In the genomic region with DNA sequence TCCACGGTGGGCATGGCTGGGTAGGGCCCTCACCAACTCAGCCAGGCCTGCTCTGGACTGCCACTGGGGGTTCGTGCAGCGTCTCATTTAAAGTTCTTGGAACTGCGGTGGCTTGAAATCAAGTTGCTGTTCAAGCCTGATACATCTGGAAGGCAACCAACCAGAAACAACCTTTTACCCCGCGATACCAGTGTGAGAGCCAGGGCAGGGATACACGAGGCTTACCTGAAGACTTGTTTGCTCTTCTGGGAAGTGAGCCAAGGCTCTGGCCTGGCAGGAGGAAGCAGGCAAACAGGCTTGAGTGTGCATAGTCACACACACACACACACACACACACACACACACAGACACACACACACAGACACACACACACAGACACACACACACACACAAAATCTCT, we compare ENCODE assay signal across 16 mouse cellular contexts. TPM values are rescaled to one million over a fixed set of nuclear protein-coding genes. Genes with fewer than 3 reads are reported as not detected.
A peak's percentile ranks its signal among the peaks of the same experiment; 100 is the strongest.
DNase-seq lines count a peak whose midpoint lies in the region; ATAC-seq and TF ChIP-seq lines count a peak whose summit lies in the region.
"Had no signal": no experiment of that assay in that cellular context is flagged by ENCODE, and none has a peak within 500 bp of the region (broad histone marks: within the 10 kb centered on the region; RNA-seq: fewer than 3 reads in every experiment).

TSS of gene Slc22a1 (minus strand) at position 184 of the 400 bp plus-strand sequence.

- TF ChIP-seq CTCF in kidney, postnatal 0 days (IDR thresholded peaks at IDR 0.05; ENCODE audit: low read depth), result no peak
- no peak for TF ChIP-seq CTCF in cerebellum, adult 2 months (IDR thresholded peaks at IDR 0.05; ENCODE audit: borderline replicate concordance, insufficient read depth, low read depth, low read length)

- no peaks in the 10 kb centered on the region for H3K9me3 ChIP-seq in heart, embryonic 16.5 days (replicated peaks; ENCODE audit: control insufficient read depth, low read length)
- no peaks in the 10 kb centered on the region for H3K9me3 ChIP-seq in kidney, postnatal 0 days (replicated peaks; ENCODE audit: low read length)
- H3K9me3 ChIP-seq: embryonic facial prominence, embryonic 15.5 days had no signal

- no peak within 1 kb of the TSS for H3K27ac ChIP-seq in heart, embryonic 16.5 days (ENCODE audit: low read length)
- H3K27ac ChIP-seq in kidney, postnatal 0 days, result peak within 1 kb of the TSS; percentile 62; the same call in 1 of the 2 replicates
- no peak within 1 kb of the TSS for H3K27ac ChIP-seq in cerebellum, adult 2 months (ENCODE audit: insufficient read depth, low read length)
- H3K27ac ChIP-seq: embryonic facial prominence, embryonic 15.5 days had no signal

- H3K4me2 ChIP-seq in heart, embryonic 16.5 days (ENCODE audit: low read depth, low read length), result no peak within 1 kb of the TSS
- no peak within 1 kb of the TSS; the same call in 1 of the 2 replicates for H3K4me2 ChIP-seq in kidney, postnatal 0 days (ENCODE audit: low read length)
- H3K4me2 ChIP-seq: embryonic facial prominence, embryonic 15.5 days had no signal

- intact Hi-C loops in heart, postnatal 10 days (cut with DNase I), result no loop called here

- H3K36me3 ChIP-seq in heart, embryonic 16.5 days (ENCODE audit: control insufficient read depth, insufficient read depth), result peaks cover 8% of the 10 kb centered on the region; the same call in 1 of the 2 replicates
- H3K36me3 ChIP-seq in kidney, postnatal 0 days (ENCODE audit: insufficient read depth, low read length), result no peaks in the 10 kb centered on the region

- H3K4me3 ChIP-seq in heart, embryonic 16.5 days (ENCODE audit: low read length), result no peak within 1 kb of the TSS
- no peak within 1 kb of the TSS for H3K4me3 ChIP-seq in kidney, postnatal 0 days (replicated peaks; ENCODE audit: low read depth, low read length)
- H3K4me3 ChIP-seq in cerebellum, adult 2 months (replicated peaks; ENCODE audit: insufficient read depth, low read depth, low read length), result no peak within 1 kb of the TSS
- H3K4me3 ChIP-seq: embryonic facial prominence, embryonic 15.5 days had no signal

- H3K4me1 ChIP-seq in heart, embryonic 16.5 days (ENCODE audit: control insufficient read depth, insufficient read depth, low read length), result no peaks in the 10 kb centered on the region; the same call in 1 of the 2 replicates
- no peaks in the 10 kb centered on the region for H3K4me1 ChIP-seq in kidney, postnatal 0 days (replicated peaks; ENCODE audit: insufficient read depth, low read length)
- H3K4me1 ChIP-seq in cerebellum, adult 2 months (ENCODE audit: control insufficient read depth, insufficient read depth, low read length), result no peaks in the 10 kb centered on the region
- H3K4me1 ChIP-seq: embryonic facial prominence, embryonic 15.5 days had no signal

- no peak for TF ChIP-seq POLR2A in cerebellum, adult 2 months (IDR thresholded peaks at IDR 0.05; ENCODE audit: borderline replicate concordance, insufficient read depth, low read length)

- no peak for ATAC-seq in heart, embryonic 16.5 days (replicated peaks; ENCODE audit: extremely low read depth, insufficient read depth, low FRiP score)
- ATAC-seq in kidney, postnatal 0 days (replicated peaks; ENCODE audit: low FRiP score, low read depth), result peak; percentile 52
- ATAC-seq: forebrain, postnatal 0 days had no signal

- no peak within 1 kb of the TSS for H3K9ac ChIP-seq in heart, embryonic 16.5 days (ENCODE audit: low read length)
- H3K9ac ChIP-seq in kidney, postnatal 0 days (ENCODE audit: low read depth, low read length), result no peak within 1 kb of the TSS
- H3K9ac ChIP-seq: embryonic facial prominence, embryonic 15.5 days; forebrain, postnatal 0 days had no signal

- DNase-seq in heart, postnatal 10 days, result no peak
- DNase-seq in heart, postnatal 4 days, result no peak
- DNase-seq in kidney, postnatal 0 days (ENCODE audit: low spot score), result no peak
- DNase-seq in lung, postnatal 10 days, result peak; percentile 65
- no peak for DNase-seq in left cerebral cortex, adult 9 months (ENCODE audit: low spot score in 2 of 2)
- no peak for DNase-seq in cerebellum, adult 2 months
- DNase-seq in right cerebral cortex, adult 2 months (ENCODE audit: low spot score in 2 of 2), result no peak
- DNase-seq: adrenal gland, postnatal 36 days; cerebellum, adult 9-11 months; forebrain, postnatal 0 days; thymus, adult 18-20 months had no signal

- H3K27me3 ChIP-seq in heart, embryonic 16.5 days (ENCODE audit: control insufficient read depth, insufficient read depth, low read length), result no peaks in the 10 kb centered on the region
- H3K27me3 ChIP-seq in kidney, postnatal 0 days (ENCODE audit: insufficient read depth, low read length), result no peaks in the 10 kb centered on the region
- no peaks in the 10 kb centered on the region for H3K27me3 ChIP-seq in cerebellum, adult 2 months (ENCODE audit: control insufficient read depth, insufficient read depth, low read length)
- H3K27me3 ChIP-seq: CH12.LX; embryonic facial prominence, embryonic 15.5 days had no signal

- WGBS in heart, embryonic 16.5 days, result 71% methylated on average over 7 of the region's 7 CpGs
- WGBS in kidney, postnatal 0 days, result 61% methylated on average over 7 of the region's 7 CpGs
- 66% methylated on average over 7 of the region's 7 CpGs for WGBS in cerebellum, adult 2 months

RNA-seq across cellular contexts. Expression of gene Slc22a1, which starts in this region (rescaled TPM):
- polyA plus RNA-seq in heart, embryonic 16.5 days (2015; fragmentation: Nextera tagmentation; extraction: Ambion mirVana), result 37.6 and 39.9 TPM in 2 replicates
- total RNA-seq in heart, postnatal 10 days (2021), result 1 to 10 TPM; 2.3 to 3.4 TPM
- total RNA-seq in heart, postnatal 4 days (2021), result 10 to 100 TPM; 10.3 to 13.9 TPM
- 57.4 and 70.3 TPM in 2 replicates for polyA plus RNA-seq in kidney, postnatal 0 days (2015; fragmentation: Nextera tagmentation; extraction: Ambion mirVana)
- 0.19 and 0.46 TPM in 2 replicates for polyA plus RNA-seq in cerebellum, adult 2 months (2012; rRNA removed)
- total RNA-seq: forebrain, postnatal 0 days; layer of hippocampus, adult 18-20 months; monocyte, adult 5-6 weeks had no signal
- polyA plus RNA-seq: forebrain, postnatal 0 days had no signal

Comparison
In these comparisons a context has a peak if more than half of its experiments do, and no peak if none do; other contexts are left out.
1. RNA of gene Slc22a1 (polyA plus RNA-seq): 57.4 to 70.3 TPM in kidney, postnatal 0 days and 37.6 to 39.9 TPM in heart, embryonic 16.5 days; 0.19 to 0.46 TPM in cerebellum, adult 2 months; every median in the first group is over 10 times any median in the second.